Mouse (Mus musculus) heart, embryonic 12.5 days (tissue): ENCODE results near the gene Lrrc52. TPM values are rescaled to one million over a fixed set of nuclear protein-coding genes. Genes with fewer than 3 reads are reported as not detected.

Experiments used
- polyA plus RNA-seq: library from polyadenylated mRNA; unstranded; fragments of >200 nt; fragmentation: Nextera tagmentation; extraction: Ambion mirVana; gene quantifications from 2 replicates; pipeline ENCODE4 v1.2.1, GENCODE M21; 2016

Lrrc52 gene
- polyA plus RNA-seq, 1 experiment from 2014 or later = not detected

Other genes with a start within 250 kb of the Lrrc52 start
- gene Uck2, start 181.5 kb downstream of the Lrrc52 start, polyA plus RNA-seq = 68.9 and 75.3 TPM in 2 replicates
- 79.7 and 83.1 TPM in 2 replicates for gene Tmco1, start 158.4 kb downstream of the Lrrc52 start, polyA plus RNA-seq
- 27.1 and 27.6 TPM in 2 replicates for gene Aldh9a1, start 116.8 kb downstream of the Lrrc52 start, polyA plus RNA-seq
- 108 TPM in 2 replicates for gene Mgst3, start 72.9 kb downstream of the Lrrc52 start, polyA plus RNA-seq
- gene Rxrg, start 131.6 kb upstream of the Lrrc52 start, polyA plus RNA-seq = 1.7 TPM in 2 replicates
- gene Lmx1a, start 222.5 kb upstream of the Lrrc52 start, polyA plus RNA-seq = 3.5 TPM in 2 replicates